Mouse (Mus musculus) spleen, adult 2 months (tissue): ENCODE measurements around the gene Ccser1.

ENCODE experiments used
- CTCF ChIP-seq: fragments of 200-500 bp; IDR thresholded peaks from 2 replicates; pipeline ENCODE4 v1.5.1; 2011; ENCODE audit warnings: mild to moderate bottlenecking, inconsistent platforms; ENCODE audit not compliant: insufficient read depth, insufficient read length, insufficient replicate concordance; ENCODE audit errors: extremely low read depth
- POLR2A ChIP-seq: fragments of 200-500 bp; IDR thresholded peaks from 2 replicates; pipeline ENCODE4 v1.6.1; 2011; ENCODE audit warnings: low read depth, low read length, inconsistent platforms

- TF ChIP-seq CTCF (no peak), POLR2A (no peak)
Measured at GRCm38 (mm10) chr6:61898238-61898637, 718.1 kb downstream of the Ccser1 start.
